19 mouse cellular contexts compared by ENCODE assay signal in genomic region chr16:21369569-21370512, GRCm38 (mm10). TPM values are rescaled to one million over a fixed set of nuclear protein-coding genes. Genes with fewer than 3 reads are reported as not detected.
DNase-seq lines count a peak whose midpoint lies in the region; ATAC-seq and TF ChIP-seq lines count a peak whose summit lies in the region.
"Had no signal": no experiment of that assay in that cellular context is flagged by ENCODE, and none has a peak within 500 bp of the region (broad histone marks: within the 10 kb centered on the region; RNA-seq: fewer than 3 reads in every experiment).

No protein-coding gene starts in this region.

- WGBS in embryonic facial prominence, embryonic 14.5 days = 51% methylated on average over 12 of the region's 12 CpGs
- WGBS in heart, postnatal 0 days = 32% methylated on average over 12 of the region's 12 CpGs
- 28% methylated on average over 12 of the region's 12 CpGs for WGBS in small intestine, adult 2 months
- WGBS in cerebellum, adult 2 months = 77% methylated on average over 12 of the region's 12 CpGs

- H3K9ac ChIP-seq in embryonic facial prominence, embryonic 14.5 days (ENCODE audit: low read depth, low read length) = no peak overlapping the region
- H3K9ac ChIP-seq in heart, postnatal 0 days (replicated peaks; ENCODE audit: low read depth, low read length) = no peak overlapping the region
- H3K9ac ChIP-seq: limb, embryonic 13.5 days; liver, embryonic 15.5 days had no signal

- no peak overlapping the region for H3K4me3 ChIP-seq in embryonic facial prominence, embryonic 14.5 days (ENCODE audit: low read depth, low read length)
- H3K4me3 ChIP-seq in heart, postnatal 0 days (ENCODE audit: low read depth, low read length) = no peak overlapping the region
- H3K4me3 ChIP-seq in small intestine, adult 2 months (ENCODE audit: low read depth, low read length) = no peak overlapping the region
- H3K4me3 ChIP-seq in cerebellum, adult 2 months (replicated peaks; ENCODE audit: insufficient read depth, low read depth, low read length) = no peak overlapping the region
- H3K4me3 ChIP-seq: layer of hippocampus, adult 2 months; limb, embryonic 13.5 days; liver, embryonic 15.5 days had no signal

- TF ChIP-seq CTCF in heart, postnatal 0 days (IDR thresholded peaks at IDR 0.05; ENCODE audit: low read depth) = no peak
- TF ChIP-seq CTCF in small intestine, adult 2 months (IDR thresholded peaks at IDR 0.05; ENCODE audit: extremely low read depth, insufficient read length, insufficient replicate concordance, low read depth, low read length) = no peak
- no peak for TF ChIP-seq CTCF in cerebellum, adult 2 months (IDR thresholded peaks at IDR 0.05; ENCODE audit: borderline replicate concordance, insufficient read depth, low read depth, low read length)

- no peaks in the 10 kb centered on the region for H3K36me3 ChIP-seq in embryonic facial prominence, embryonic 14.5 days (ENCODE audit: control insufficient read depth, insufficient read depth, low read length)
- H3K36me3 ChIP-seq in heart, postnatal 0 days (replicated peaks; ENCODE audit: control insufficient read depth, insufficient read depth, low read length) = no peaks in the 10 kb centered on the region
- H3K36me3 ChIP-seq in small intestine, adult 2 months (ENCODE audit: control insufficient read depth, insufficient read depth, low read length) = no peaks in the 10 kb centered on the region
- H3K36me3 ChIP-seq: limb, embryonic 13.5 days; liver, embryonic 15.5 days had no signal

- peak; percentile 40; the same call in 1 of the 2 replicates for TF ChIP-seq EP300 in heart, postnatal 0 days (IDR thresholded peaks at IDR 0.05; ENCODE audit: low read depth)

- no peak for TF ChIP-seq POLR2A in small intestine, adult 2 months (IDR thresholded peaks at IDR 0.05; ENCODE audit: low read depth, low read length)
- no peak for TF ChIP-seq POLR2A in cerebellum, adult 2 months (IDR thresholded peaks at IDR 0.05; ENCODE audit: borderline replicate concordance, insufficient read depth, low read length)

- H3K27ac ChIP-seq in embryonic facial prominence, embryonic 14.5 days (replicated peaks; ENCODE audit: low read depth, low read length) = no peak overlapping the region
- peak overlapping the region; percentile 83 for H3K27ac ChIP-seq in heart, postnatal 0 days (ENCODE audit: low read depth)
- H3K27ac ChIP-seq in small intestine, adult 2 months (ENCODE audit: insufficient read depth, low read depth, low read length) = peak overlapping the region; percentile 59
- H3K27ac ChIP-seq in cerebellum, adult 2 months (ENCODE audit: insufficient read depth, low read length) = no peak overlapping the region
- H3K27ac ChIP-seq: layer of hippocampus, adult 2 months; limb, embryonic 13.5 days; liver, embryonic 15.5 days; macrophage had no signal

- H3K27me3 ChIP-seq in embryonic facial prominence, embryonic 14.5 days (replicated peaks; ENCODE audit: control insufficient read depth, insufficient read depth, low read length) = no peaks in the 10 kb centered on the region
- H3K27me3 ChIP-seq in heart, postnatal 0 days (ENCODE audit: control insufficient read depth, insufficient read depth, low read length) = no peaks in the 10 kb centered on the region
- no peaks in the 10 kb centered on the region for H3K27me3 ChIP-seq in small intestine, adult 2 months (ENCODE audit: control insufficient read depth, insufficient read depth, low read length)
- no peaks in the 10 kb centered on the region for H3K27me3 ChIP-seq in cerebellum, adult 2 months (ENCODE audit: control insufficient read depth, insufficient read depth, low read length)
- H3K27me3 ChIP-seq: limb, embryonic 13.5 days had no signal

- H3K9me3 ChIP-seq in embryonic facial prominence, embryonic 14.5 days (ENCODE audit: control insufficient read depth, low read length) = no peaks in the 10 kb centered on the region
- no peaks in the 10 kb centered on the region for H3K9me3 ChIP-seq in heart, postnatal 0 days (replicated peaks; ENCODE audit: control insufficient read depth, low read length)
- H3K9me3 ChIP-seq: limb, embryonic 13.5 days; liver, embryonic 15.5 days had no signal

- no peak overlapping the region for H3K4me2 ChIP-seq in embryonic facial prominence, embryonic 14.5 days (ENCODE audit: low read depth, low read length)
- no peak overlapping the region for H3K4me2 ChIP-seq in heart, postnatal 0 days (ENCODE audit: low read depth, low read length)
- H3K4me2 ChIP-seq: limb, embryonic 13.5 days; liver, embryonic 15.5 days had no signal

- peaks cover 9% of the 10 kb centered on the region for H3K4me1 ChIP-seq in embryonic facial prominence, embryonic 14.5 days (ENCODE audit: control insufficient read depth, insufficient read depth, low read length)
- 0 out of 2 replicates have a peak, but pooled peaks cover 4% of the 10 kb centered on the region for H3K4me1 ChIP-seq in heart, postnatal 0 days (ENCODE audit: control insufficient read depth, insufficient read depth)
- H3K4me1 ChIP-seq in small intestine, adult 2 months (ENCODE audit: control insufficient read depth, insufficient read depth, insufficient read length, low read length) = peaks cover 8% of the 10 kb centered on the region; the same call in 1 of the 2 replicates
- H3K4me1 ChIP-seq in cerebellum, adult 2 months (ENCODE audit: control insufficient read depth, insufficient read depth, low read length) = no peaks in the 10 kb centered on the region

- peak; percentile 27 for DNase-seq in embryonic facial prominence, embryonic 14.5 days (ENCODE audit: low spot score)
- DNase-seq in heart, adult 8-10 months (ENCODE audit: low spot score) = peak; percentile 45
- peak; percentile 63 for DNase-seq in heart, postnatal 0 days (ENCODE audit: low spot score)
- DNase-seq in ovary, postnatal 14 days (ENCODE audit: low spot score) = no peak
- DNase-seq in cerebellum, adult 2 months = no peak
- no peak for DNase-seq in gastrocnemius, postnatal 4 days (ENCODE audit: low spot score in 2 of 2)
- DNase-seq: adrenal gland, postnatal 10 days; cerebellum, postnatal 10 days; gastrocnemius, postnatal 36 days; kidney, adult 8-10 months; midbrain, embryonic 14.5 days; thymus, adult 2 months had no signal

- ATAC-seq in embryonic facial prominence, embryonic 14.5 days (ENCODE audit: low read depth) = peak; percentile 35; the same call in 1 of the 2 replicates
- peak; percentile 86 for ATAC-seq in heart, postnatal 0 days (ENCODE audit: insufficient read depth, low read depth)
- ATAC-seq: CD4-positive, CD25-positive, alpha-beta regulatory T cell, adult 4 months; hindbrain, embryonic 16.5 days had no signal

RNA-seq across cellular contexts. Expression of gene Vps8, which starts 53.1 kb away (rescaled TPM):
- polyA plus RNA-seq in embryonic facial prominence, embryonic 14.5 days (2014; fragmentation: Nextera tagmentation; extraction: Ambion mirVana) = 17.0 and 18.0 TPM in 2 replicates
- 10 to 100 TPM; 24.2 to 30.6 (median 27.2) TPM for total RNA-seq in heart, adult 8-10 months (2022)
- total RNA-seq in heart, postnatal 0 days (2014; rRNA removed; ENCODE audit: low replicate concordance) = 67.2 and 94.8 TPM in 2 replicates
- 21.3 and 22.0 TPM in 2 replicates for polyA plus RNA-seq in heart, postnatal 0 days (2015; fragmentation: Nextera tagmentation; extraction: Ambion mirVana)
- 4.7 and 8.8 TPM in 2 replicates for polyA plus RNA-seq in small intestine, adult 2 months (2012; rRNA removed)
- polyA plus RNA-seq in cerebellum, adult 2 months (2012; rRNA removed) = 26.3 and 27.1 TPM in 2 replicates
- total RNA-seq in gastrocnemius, postnatal 4 days (2021) = 10 to 100 TPM; 14.2 to 17.3 TPM

Comparison
In these comparisons a context has a peak if more than half of its experiments do, and no peak if none do; other contexts are left out.
1. DNase-seq: peak in embryonic facial prominence, embryonic 14.5 days (single experiment), heart, adult 8-10 months (single experiment) and heart, postnatal 0 days (single experiment); none in ovary, postnatal 14 days (single experiment), cerebellum, adult 2 months (0 of 2) and gastrocnemius, postnatal 4 days (0 of 2).
2. H3K27ac ChIP-seq: peak in heart, postnatal 0 days (single experiment) and small intestine, adult 2 months (single experiment); none in embryonic facial prominence, embryonic 14.5 days (single experiment) and cerebellum, adult 2 months (single experiment).